Mouse (Mus musculus): Measurements from ENCODE around the gene Acot10. TPM values are rescaled to one million over a fixed set of nuclear protein-coding genes. Genes with fewer than 3 reads are reported as not detected.
"Not testable (repeated sequence)": the region's sequence is repeated elsewhere in the genome, so short reads cannot be mapped to it uniquely, and the experiment has no call there.

Acot10 gene
- not detected for total RNA-seq (2022)

GRCm38 (mm10) chr15:20666650-20667049 is at the start of gene Acot10:
TSS of gene Acot10 (minus strand) at chr15:20666750.
- DNase-seq (ENCODE audit: low spot score in 2 of 2) = no peak

- DNase-seq (ENCODE audit: low spot score in 2 of 2) = no peak
These were observed 45.3 kb upstream of the Acot10 start for GRCm38 (mm10) chr15:20711859-20712258.

- DNase-seq (ENCODE audit: low spot score in 2 of 2) = no peak
These were observed 29.7 kb upstream of the Acot10 start for GRCm38 (mm10) chr15:20696229-20696628.

GRCm38 (mm10) chr15:20684200-20684599 is 17.6 kb upstream of the Acot10 start:
- DNase-seq (ENCODE audit: low spot score in 2 of 2) = no peak

- no peak for DNase-seq (ENCODE audit: low spot score in 2 of 2)
These were observed 16.2 kb upstream of the Acot10 start for GRCm38 (mm10) chr15:20682719-20683118.

- DNase-seq (ENCODE audit: low spot score in 2 of 2) = not testable (repeated sequence)
These were observed 3.0 kb upstream of the Acot10 start for GRCm38 (mm10) chr15:20669507-20669906.

GRCm38 (mm10) chr15:20667989-20668388 is 1.4 kb upstream of the Acot10 start:
- DNase-seq (ENCODE audit: low spot score in 2 of 2) = no peak

- no peak for DNase-seq (ENCODE audit: low spot score in 2 of 2)
These were observed 800 bp upstream of the Acot10 start for GRCm38 (mm10) chr15:20667350-20667749.

GRCm38 (mm10) chr15:20660221-20660620 is 6.3 kb downstream of the Acot10 start:
- DNase-seq (ENCODE audit: low spot score in 2 of 2) = no peak

- no peak for DNase-seq (ENCODE audit: low spot score in 2 of 2)
These were observed 23.6 kb downstream of the Acot10 start for GRCm38 (mm10) chr15:20642905-20643414.

- no peak for DNase-seq (ENCODE audit: low spot score in 2 of 2)
These were observed 27.4 kb downstream of the Acot10 start for GRCm38 (mm10) chr15:20639155-20639554.

GRCm38 (mm10) chr15:20634593-20634992 is 32.0 kb downstream of the Acot10 start:
- DNase-seq (ENCODE audit: low spot score in 2 of 2) = no peak

Other genes with a start within 250 kb of the Acot10 start
- gene Cdh12, start 217.5 kb downstream of the Acot10 start, total RNA-seq (2022) = not detected

All from gastrocnemius, adult 8-10 months (tissue).